Mouse (Mus musculus): ENCODE data around the gene Opcml. TPM values are rescaled to one million over a fixed set of nuclear protein-coding genes. Genes with fewer than 3 reads are reported as not detected.

The Opcml gene
- total and polyA plus RNA-seq, 3 experiments = 0.94 to 1.3 (median 1.2) TPM

GRCm38 (mm10) chr9:28587253-28587652, 796.7 kb downstream of the Opcml start:
- no peak for DNase-seq
- Histone ChIP-seq H3K27me3 (ENCODE audit: control insufficient read depth, insufficient read depth, low read length) (no peaks in the 10 kb centered on the region), H3K4me3 (no peak overlapping the region), H3K79me2 (replicated peaks; ENCODE audit: control insufficient read depth, insufficient read depth, low read length) (no peaks in the 10 kb centered on the region), H3K9ac (ENCODE audit: low read depth, low read length) (no peak overlapping the region), H3K27ac (no peak overlapping the region), H3K4me1 (ENCODE audit: control insufficient read depth, insufficient read depth, low read length) (no peaks in the 10 kb centered on the region), H3K36me3 (ENCODE audit: control insufficient read depth, insufficient read depth, low read length) (no peaks in the 10 kb centered on the region)
- TF ChIP-seq POLR2A (IDR thresholded peaks at IDR 0.05; ENCODE audit: insufficient read depth, low read depth, low read length) (no peak), CTCF (IDR thresholded peaks at IDR 0.05) (no peak)
- WGBS = 63% methylated on average over 3 of the region's 3 CpGs
- intact Hi-C loops (cut with DNase I) = no loop called here

GRCm38 (mm10) chr9:28587857-28588388, 797.3 kb downstream of the Opcml start:
- intact Hi-C loops (cut with DNase I) = no loop called here
- H3K27me3 ChIP-seq (ENCODE audit: control insufficient read depth, insufficient read depth, low read length) = no peaks in the 10 kb centered on the region
- H3K9ac ChIP-seq (ENCODE audit: low read depth, low read length) = no peak overlapping the region
- no peaks in the 10 kb centered on the region for H3K36me3 ChIP-seq (ENCODE audit: control insufficient read depth, insufficient read depth, low read length)
- TF ChIP-seq EP300 (IDR thresholded peaks at IDR 0.05; ENCODE audit: insufficient read depth, low read depth, low read length) (no peak), POLR2A (IDR thresholded peaks at IDR 0.05; ENCODE audit: insufficient read depth, low read depth, low read length) (no peak), CTCF (IDR thresholded peaks at IDR 0.05) (no peak)
- no peaks in the 10 kb centered on the region for H3K79me2 ChIP-seq (replicated peaks; ENCODE audit: control insufficient read depth, insufficient read depth, low read length)
- no peak for DNase-seq
- no peaks in the 10 kb centered on the region for H3K4me1 ChIP-seq (ENCODE audit: control insufficient read depth, insufficient read depth, low read length)
- no peak overlapping the region for H3K27ac ChIP-seq
- 86% methylated on average over 4 of the region's 4 CpGs for WGBS
- H3K4me3 ChIP-seq = no peak overlapping the region

GRCm38 (mm10) chr9:28588488-28588887, 797.9 kb downstream of the Opcml start:
- Histone ChIP-seq H3K4me1 (ENCODE audit: control insufficient read depth, insufficient read depth, low read length) (no peaks in the 10 kb centered on the region), H3K27me3 (ENCODE audit: control insufficient read depth, insufficient read depth, low read length) (no peaks in the 10 kb centered on the region), H3K79me2 (replicated peaks; ENCODE audit: control insufficient read depth, insufficient read depth, low read length) (no peaks in the 10 kb centered on the region), H3K36me3 (ENCODE audit: control insufficient read depth, insufficient read depth, low read length) (no peaks in the 10 kb centered on the region), H3K4me3 (no peak overlapping the region), H3K9ac (ENCODE audit: low read depth, low read length) (no peak overlapping the region), H3K27ac (no peak overlapping the region)
- WGBS = 72% methylated on average over 1 of the region's 1 CpGs
- intact Hi-C loops (cut with DNase I) = no loop called here
- TF ChIP-seq EP300 (IDR thresholded peaks at IDR 0.05; ENCODE audit: insufficient read depth, low read depth, low read length) = no peak
- TF ChIP-seq CTCF (IDR thresholded peaks at IDR 0.05) = no peak
- TF ChIP-seq POLR2A (IDR thresholded peaks at IDR 0.05; ENCODE audit: insufficient read depth, low read depth, low read length) = no peak
- DNase-seq = no peak

DNA sequence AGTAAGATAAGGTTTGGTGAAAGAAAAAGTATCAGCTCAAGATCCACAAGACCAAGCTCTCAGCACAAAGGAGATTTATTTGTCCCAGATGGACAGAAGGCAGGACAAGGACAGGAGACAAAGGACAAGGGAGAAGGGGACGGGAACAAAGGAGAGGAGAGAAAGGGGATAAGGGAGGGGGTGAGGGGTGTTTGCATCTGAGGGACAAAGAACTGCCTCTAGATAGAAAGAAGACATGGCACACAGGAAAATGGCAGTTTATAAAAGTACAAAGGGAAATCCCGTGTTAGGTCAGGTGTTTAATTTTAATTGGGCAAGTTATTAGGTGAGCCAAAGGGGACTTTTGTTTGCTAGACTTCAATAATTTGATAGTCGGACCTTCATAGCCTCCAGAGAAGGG, 801.6 kb downstream of the Opcml start:
- Histone ChIP-seq H3K36me3 (ENCODE audit: control insufficient read depth, insufficient read depth, low read length) (no peaks in the 10 kb centered on the region), H3K4me3 (no peak overlapping the region), H3K27me3 (ENCODE audit: control insufficient read depth, insufficient read depth, low read length) (no peaks in the 10 kb centered on the region), H3K79me2 (replicated peaks; ENCODE audit: control insufficient read depth, insufficient read depth, low read length) (no peaks in the 10 kb centered on the region), H3K27ac (no peak overlapping the region), H3K9ac (ENCODE audit: low read depth, low read length) (no peak overlapping the region), H3K4me1 (ENCODE audit: control insufficient read depth, insufficient read depth, low read length) (no peaks in the 10 kb centered on the region)
- 75% methylated on average over 3 of the region's 3 CpGs for WGBS
- intact Hi-C loops (cut with DNase I) = no loop called here
- TF ChIP-seq EP300 (IDR thresholded peaks at IDR 0.05; ENCODE audit: insufficient read depth, low read depth, low read length) = no peak
- no peak for TF ChIP-seq POLR2A (IDR thresholded peaks at IDR 0.05; ENCODE audit: insufficient read depth, low read depth, low read length)
- TF ChIP-seq CTCF (IDR thresholded peaks at IDR 0.05) = no peak
- no peak for DNase-seq

- no peaks in the 10 kb centered on the region for H3K4me1 ChIP-seq (ENCODE audit: control insufficient read depth, insufficient read depth, low read length)
- H3K4me3 ChIP-seq = no peak overlapping the region
- intact Hi-C loops (cut with DNase I) = no loop called here
- H3K36me3 ChIP-seq (ENCODE audit: control insufficient read depth, insufficient read depth, low read length) = no peaks in the 10 kb centered on the region
- no peak for DNase-seq
- no peaks in the 10 kb centered on the region for H3K27me3 ChIP-seq (ENCODE audit: control insufficient read depth, insufficient read depth, low read length)
- no peak for TF ChIP-seq EP300 (IDR thresholded peaks at IDR 0.05; ENCODE audit: insufficient read depth, low read depth, low read length)
- no peak for TF ChIP-seq CTCF (IDR thresholded peaks at IDR 0.05)
- no peak for TF ChIP-seq POLR2A (IDR thresholded peaks at IDR 0.05; ENCODE audit: insufficient read depth, low read depth, low read length)
- no peak overlapping the region for H3K9ac ChIP-seq (ENCODE audit: low read depth, low read length)
- 87% methylated on average over 3 of the region's 3 CpGs for WGBS
- no peaks in the 10 kb centered on the region for H3K79me2 ChIP-seq (replicated peaks; ENCODE audit: control insufficient read depth, insufficient read depth, low read length)
- H3K27ac ChIP-seq = no peak overlapping the region
Measured at GRCm38 (mm10) chr9:28595062-28595461, 804.5 kb downstream of the Opcml start.

GRCm38 (mm10) chr9:28605561-28605960, 815.0 kb downstream of the Opcml start:
- 38% methylated on average over 1 of the region's 1 CpGs for WGBS

More at GRCm38 (mm10) chr9:28605561-28605960, 815.0 kb downstream of the Opcml start:
- Histone ChIP-seq H3K9ac (ENCODE audit: low read depth, low read length) (no peak overlapping the region), H3K4me3 (no peak overlapping the region), H3K79me2 (replicated peaks; ENCODE audit: control insufficient read depth, insufficient read depth, low read length) (no peaks in the 10 kb centered on the region), H3K36me3 (ENCODE audit: control insufficient read depth, insufficient read depth, low read length) (no peaks in the 10 kb centered on the region), H3K27me3 (ENCODE audit: control insufficient read depth, insufficient read depth, low read length) (no peaks in the 10 kb centered on the region), H3K27ac (no peak overlapping the region), H3K4me1 (ENCODE audit: control insufficient read depth, insufficient read depth, low read length) (no peaks in the 10 kb centered on the region)
- no peak for DNase-seq
- intact Hi-C loops (cut with DNase I) = no loop called here
- no peak for TF ChIP-seq EP300 (IDR thresholded peaks at IDR 0.05; ENCODE audit: insufficient read depth, low read depth, low read length)
- TF ChIP-seq CTCF (IDR thresholded peaks at IDR 0.05) = no peak
- no peak for TF ChIP-seq POLR2A (IDR thresholded peaks at IDR 0.05; ENCODE audit: insufficient read depth, low read depth, low read length)
